Mouse (Mus musculus) MEL (cell line): ENCODE measurements around the gene Kit. TPM values are rescaled to one million over a fixed set of nuclear protein-coding genes. Genes with fewer than 3 reads are reported as not detected.

Experiments used
- DNase-seq: peaks from one replicate; pipeline ENCODE4 v3.0.0; 2011; ENCODE audit warnings: low read depth, low spot score
- H3K27ac ChIP-seq: 2 replicates; pipeline ENCODE4 v1.5.1; 2012; ENCODE audit warnings: low read depth, mild to moderate bottlenecking, control low read depth, low read length, moderate library complexity; ENCODE audit not compliant: control insufficient read depth
- H3K27me3 ChIP-seq, 2 experiments: fragments of 150-350 bp in 1 of 2; sonication (generic) in 1 of 2; 2 replicates each; pipeline ENCODE4 v1.6.1; 2012; ENCODE audit warnings: low read length in 2 of 2, mild to moderate bottlenecking in 2 of 2, improper control_type of control experiment in 1 of 2, moderate library complexity in 1 of 2; ENCODE audit not compliant: insufficient read depth in 2 of 2, control insufficient read depth in 1 of 2
- H3K36me3 ChIP-seq, 2 experiments: 2 replicates each; pipeline ENCODE4 v1.6.1; 2012 to 2014; ENCODE audit warnings: low read length in 2 of 2, improper control_type of control experiment in 1 of 2, inconsistent platforms in 1 of 2, mild to moderate bottlenecking in 1 of 2; ENCODE audit not compliant: insufficient read depth in 2 of 2, control insufficient read depth in 1 of 2
- H3K4me1 ChIP-seq, 2 experiments: fragments of 150-350 bp in 1 of 2; sonication (generic) in 1 of 2; 2 replicates each; pipeline ENCODE4 v1.6.1; 2012; ENCODE audit warnings: low read length in 2 of 2, improper control_type of control experiment in 1 of 2, mild to moderate bottlenecking in 1 of 2; ENCODE audit not compliant: insufficient read depth in 2 of 2, control insufficient read depth in 1 of 2
- H3K4me3 ChIP-seq, 2 experiments: fragments of 150-350 bp in 1 of 2; sonication (generic) in 1 of 2; 2 replicates each; pipeline ENCODE4 v1.5.1; 2012; ENCODE audit warnings: low read depth in 2 of 2, low read length in 2 of 2, mild to moderate bottlenecking in 2 of 2, moderate library complexity in 2 of 2, control low read depth in 1 of 2, improper control_type of control experiment in 1 of 2; ENCODE audit not compliant: control insufficient read depth in 1 of 2, insufficient read depth in 1 of 2
- H3K79me2 ChIP-seq: 2 replicates; pipeline ENCODE4 v1.6.1; 2012; ENCODE audit warnings: mild to moderate bottlenecking, low read length, moderate library complexity; ENCODE audit not compliant: control insufficient read depth, poor library complexity, insufficient read depth
- H3K9ac ChIP-seq: 2 replicates; pipeline ENCODE4 v1.6.1; 2012; ENCODE audit warnings: low read depth, mild to moderate bottlenecking, control low read depth, low read length, moderate library complexity; ENCODE audit not compliant: control insufficient read depth, poor library complexity, severe bottlenecking
- H3K9me3 ChIP-seq: fragments of 150-350 bp; sonication (generic); replicated peaks from 2 replicates; pipeline ENCODE4 v1.6.1; 2012; ENCODE audit warnings: mild to moderate bottlenecking, low read length, improper control_type of control experiment, moderate library complexity; ENCODE audit not compliant: insufficient read depth
- CHD1 ChIP-seq: IDR thresholded peaks from 2 replicates; pipeline ENCODE4 v1.6.1; 2012; ENCODE audit warnings: low read depth, mild to moderate bottlenecking, inconsistent platforms, low read length, improper control_type of control experiment
- CHD2 ChIP-seq: IDR thresholded peaks from 2 replicates; pipeline ENCODE4 v1.6.1; 2011; ENCODE audit warnings: low read length, improper control_type of control experiment
- CTCF ChIP-seq, 3 experiments: IDR thresholded peaks in 2 of 3; conservative IDR thresholded peaks in 1 of 3; 2 replicates each; pipeline ENCODE4 v1.5.1; 2011 to 2012; ENCODE audit warnings: low read length in 3 of 3, low read depth in 2 of 3, mild to moderate bottlenecking in 2 of 3, improper control_type of control experiment in 1 of 3, inconsistent platforms in 1 of 3, mixed read lengths in 1 of 3, moderate library complexity in 1 of 3; ENCODE audit not compliant: control insufficient read depth in 1 of 3, insufficient read depth in 1 of 3, poor library complexity in 1 of 3, severe bottlenecking in 1 of 3
- EP300 ChIP-seq, 2 experiments: IDR thresholded peaks; 2 replicates each; pipeline ENCODE4 v1.6.1; 2011; ENCODE audit warnings: improper control_type of control experiment in 2 of 2, low read length in 2 of 2, low read depth in 1 of 2, mild to moderate bottlenecking in 1 of 2
- ETS1 ChIP-seq: IDR thresholded peaks from 2 replicates; pipeline ENCODE4 v1.6.1; 2012; ENCODE audit warnings: low read depth, mild to moderate bottlenecking, inconsistent platforms, low read length, improper control_type of control experiment, moderate library complexity
- GABPA ChIP-seq: IDR thresholded peaks from 2 replicates; pipeline ENCODE4 v1.6.1; 2012; ENCODE audit warnings: low read depth, mild to moderate bottlenecking, inconsistent platforms, low read length, improper control_type of control experiment, moderate library complexity
- GATA1 ChIP-seq: IDR thresholded peaks from 2 replicates; pipeline ENCODE4 v1.6.1; 2011; ENCODE audit warnings: low read depth, low read length, improper control_type of control experiment
- HCFC1 ChIP-seq: IDR thresholded peaks from 2 replicates; pipeline ENCODE4 v1.6.1; 2012; ENCODE audit warnings: low read depth, mild to moderate bottlenecking, inconsistent platforms, low read length, improper control_type of control experiment, moderate library complexity
- JUND ChIP-seq: IDR thresholded peaks from 2 replicates; pipeline ENCODE4 v1.6.1; 2011; ENCODE audit warnings: low read depth, mild to moderate bottlenecking, improper control_type of control experiment, low read length
- MAFK ChIP-seq: IDR thresholded peaks from 2 replicates; pipeline ENCODE4 v1.6.1; 2011; ENCODE audit warnings: low read depth, mild to moderate bottlenecking, low read length, improper control_type of control experiment, borderline replicate concordance
- MAX ChIP-seq: IDR thresholded peaks from 2 replicates; pipeline ENCODE4 v1.6.1; 2011; ENCODE audit warnings: low read length, improper control_type of control experiment
- MAZ ChIP-seq: IDR thresholded peaks from 2 replicates; pipeline ENCODE4 v1.6.1; 2012; ENCODE audit warnings: low read depth, mild to moderate bottlenecking, inconsistent platforms, low read length, improper control_type of control experiment
- MEF2A ChIP-seq: IDR thresholded peaks from 2 replicates; pipeline ENCODE4 v1.6.1; 2014; ENCODE audit warnings: low read depth, mild to moderate bottlenecking, inconsistent platforms, low read length, improper control_type of control experiment; ENCODE audit not compliant: poor library complexity, insufficient replicate concordance, severe bottlenecking; ENCODE audit errors: extremely low read depth
- MYB ChIP-seq: IDR thresholded peaks from 2 replicates; pipeline ENCODE4 v1.6.1; 2011; ENCODE audit warnings: mild to moderate bottlenecking, low read depth, low read length, improper control_type of control experiment
- MYC ChIP-seq: IDR thresholded peaks from 2 replicates; pipeline ENCODE4 v1.6.1; 2011; ENCODE audit warnings: low read depth, mild to moderate bottlenecking, low read length, improper control_type of control experiment, moderate library complexity
- NELFE ChIP-seq: IDR thresholded peaks from 2 replicates; pipeline ENCODE4 v1.6.1; 2011; ENCODE audit warnings: low read depth, low read length, improper control_type of control experiment
- POLR2A ChIP-seq, 2 experiments: IDR thresholded peaks; 2 replicates each; pipeline ENCODE4 v1.6.1; 2011 to 2012; ENCODE audit warnings: low read length in 2 of 2, mild to moderate bottlenecking in 2 of 2, control low read depth in 1 of 2, improper control_type of control experiment in 1 of 2, low read depth in 1 of 2, moderate library complexity in 1 of 2; ENCODE audit not compliant: control insufficient read depth in 1 of 2, insufficient read depth in 1 of 2, poor library complexity in 1 of 2
- POLR2AphosphoS2 ChIP-seq: IDR thresholded peaks from 2 replicates; pipeline ENCODE4 v1.6.1; 2011; ENCODE audit warnings: low read length, improper control_type of control experiment
- POLR2AphosphoS5 ChIP-seq: IDR thresholded peaks from 2 replicates; pipeline ENCODE4 v1.6.1; 2012; ENCODE audit warnings: low read depth, borderline replicate concordance, mild to moderate bottlenecking, inconsistent platforms, low read length, moderate library complexity, mixed read lengths
- RCOR1 ChIP-seq: IDR thresholded peaks from 2 replicates; pipeline ENCODE4 v1.6.1; 2012; ENCODE audit warnings: low read depth, mild to moderate bottlenecking, inconsistent platforms, low read length, improper control_type of control experiment
- SMC3 ChIP-seq: IDR thresholded peaks from 2 replicates; pipeline ENCODE4 v1.6.1; 2011; ENCODE audit warnings: low read depth, low read length, improper control_type of control experiment
- TCF12 ChIP-seq: IDR thresholded peaks from 2 replicates; pipeline ENCODE4 v1.6.1; 2014; ENCODE audit warnings: low read depth, mild to moderate bottlenecking, inconsistent platforms, low read length, improper control_type of control experiment, moderate library complexity
- UBTF ChIP-seq: IDR thresholded peaks from 2 replicates; pipeline ENCODE4 v1.6.1; 2012; ENCODE audit warnings: low read depth, mild to moderate bottlenecking, inconsistent platforms, low read length, improper control_type of control experiment, moderate library complexity, borderline replicate concordance; ENCODE audit not compliant: insufficient read depth
- USF2 ChIP-seq, 2 experiments: IDR thresholded peaks; 2 replicates each; pipeline ENCODE4 v1.6.1; 2011 to 2012; ENCODE audit warnings: improper control_type of control experiment in 2 of 2, low read length in 2 of 2, borderline replicate concordance in 1 of 2, inconsistent platforms in 1 of 2, low read depth in 1 of 2, mild to moderate bottlenecking in 1 of 2; ENCODE audit not compliant: insufficient read depth in 1 of 2
- ZC3H11A ChIP-seq: IDR thresholded peaks from 2 replicates; pipeline ENCODE4 v1.6.1; 2012; ENCODE audit warnings: low read depth, mild to moderate bottlenecking, inconsistent platforms, low read length, improper control_type of control experiment
- ZKSCAN1 ChIP-seq: IDR thresholded peaks from 2 replicates; pipeline ENCODE4 v1.6.1; 2012; ENCODE audit warnings: low read depth, mild to moderate bottlenecking, inconsistent platforms, low read length, improper control_type of control experiment, moderate library complexity
- ZNF384 ChIP-seq: IDR thresholded peaks from 2 replicates; pipeline ENCODE4 v1.6.1; 2012; ENCODE audit warnings: low read depth, mild to moderate bottlenecking, inconsistent platforms, low read length, improper control_type of control experiment
- polyA plus RNA-seq, 2 experiments: library from polyadenylated mRNA; stranded (reverse) in 1 of 2; unstranded in 1 of 2; fragments of >175 nt in 1 of 2; fragments of >200 nt in 1 of 2; gene quantifications; 2 replicates each; pipeline versions ENCODE4 v1.2.1 to v1.2.4; 2012; ENCODE audit warnings: low replicate concordance in 2 of 2, low read depth in 1 of 2; ENCODE audit not compliant: insufficient read length in 2 of 2, insufficient read depth in 1 of 2, missing spikeins in 1 of 2
- total RNA-seq: library from RNA; depleted of rRNA; stranded (reverse); fragments of 300-350 nt; gene quantifications from 2 replicates; pipeline ENCODE4 v1.2.3, GENCODE M21; 2012

Kit gene
- total and polyA plus RNA-seq, 3 experiments = 1.0 to 1.8 TPM; not detected in 1

- H3K4me3 ChIP-seq = no peak overlapping the region
- H3K27ac ChIP-seq = no peak overlapping the region
- TF ChIP-seq MAX (no peak), UBTF (no peak), USF2 (IDR thresholded peaks at IDR 0.05; ENCODE audit: borderline replicate concordance in 1 of 2, insufficient read depth in 1 of 2, low read depth in 1 of 2, low read length in 2 of 2) (no peak), POLR2AphosphoS5 (no peak), MYC (no peak), POLR2AphosphoS2 (no peak), TCF12 (no peak), JUND (no peak), ZC3H11A (no peak), SMC3 (no peak), CTCF (IDR thresholded peaks at IDR 0.05 in 2 of 3, conservative IDR thresholded peaks at IDR 0.05 in 1 of 3; ENCODE audit: control insufficient read depth in 1 of 3, insufficient read depth in 1 of 3, low read depth in 2 of 3, low read length in 3 of 3, poor library complexity in 1 of 3, severe bottlenecking in 1 of 3) (no peak), GATA1 (no peak), CHD2 (no peak), EP300 (IDR thresholded peaks at IDR 0.05; ENCODE audit: low read depth in 1 of 2, low read length in 2 of 2) (no peak), GABPA (no peak), NELFE (no peak), MYB (no peak), ETS1 (no peak), ZNF384 (no peak)
- H3K4me1 ChIP-seq = no peaks in the 10 kb centered on the region
- no peaks in the 10 kb centered on the region for H3K27me3 ChIP-seq
- DNase-seq = no peak
- H3K36me3 ChIP-seq = no peaks in the 10 kb centered on the region
- H3K9ac ChIP-seq = no peak overlapping the region
- no peaks in the 10 kb centered on the region for H3K79me2 ChIP-seq
- H3K9me3 ChIP-seq = no peaks in the 10 kb centered on the region
These were observed 15.4 kb upstream of the Kit start for GRCm38 (mm10) chr5:75559291-75559690.

- no peak overlapping the region for H3K27ac ChIP-seq
- no peaks in the 10 kb centered on the region for H3K36me3 ChIP-seq
- no peak for TF ChIP-seq MAZ
- TF ChIP-seq HCFC1 = no peak
- TF ChIP-seq RCOR1 = no peak
- no peak for TF ChIP-seq MEF2A
- no peak for TF ChIP-seq NELFE
- no peak for TF ChIP-seq EP300 (IDR thresholded peaks at IDR 0.05; ENCODE audit: low read depth in 1 of 2, low read length in 2 of 2)
- no peak for TF ChIP-seq POLR2A (IDR thresholded peaks at IDR 0.05; ENCODE audit: control insufficient read depth in 1 of 2, insufficient read depth in 1 of 2, low read depth in 1 of 2, low read length in 2 of 2, poor library complexity in 1 of 2)
- no peak for TF ChIP-seq ZNF384
- TF ChIP-seq MYB = no peak
- TF ChIP-seq MAFK = no peak
- TF ChIP-seq CHD1 = no peak
- no peak for TF ChIP-seq CHD2
- no peak for TF ChIP-seq POLR2AphosphoS5
- no peak for TF ChIP-seq ZKSCAN1
- no peak for TF ChIP-seq MAX
- no peak overlapping the region for H3K4me3 ChIP-seq
- no peaks in the 10 kb centered on the region for H3K27me3 ChIP-seq
- no peak for DNase-seq
- H3K79me2 ChIP-seq = no peaks in the 10 kb centered on the region
- H3K9ac ChIP-seq = no peak overlapping the region
- no peaks in the 10 kb centered on the region for H3K9me3 ChIP-seq
- no peaks in the 10 kb centered on the region for H3K4me1 ChIP-seq
These were observed 13.5 kb upstream of the Kit start for GRCm38 (mm10) chr5:75561231-75561630.
